Mouse (Mus musculus): ENCODE measurements at regions not wholly inside any gene's neighbourhood (a gene's known extent, or its start where the extent isn't known, plus 50 kb on each side); places are given as distances from the start of the nearest gene placed in this dataset.

GRCm38 (mm10) chr1:177336436-177336835, 78.4 kb upstream of the Akt3 start:
- no peak for DNase-seq (ENCODE audit: low read depth, low spot score)

DNA sequence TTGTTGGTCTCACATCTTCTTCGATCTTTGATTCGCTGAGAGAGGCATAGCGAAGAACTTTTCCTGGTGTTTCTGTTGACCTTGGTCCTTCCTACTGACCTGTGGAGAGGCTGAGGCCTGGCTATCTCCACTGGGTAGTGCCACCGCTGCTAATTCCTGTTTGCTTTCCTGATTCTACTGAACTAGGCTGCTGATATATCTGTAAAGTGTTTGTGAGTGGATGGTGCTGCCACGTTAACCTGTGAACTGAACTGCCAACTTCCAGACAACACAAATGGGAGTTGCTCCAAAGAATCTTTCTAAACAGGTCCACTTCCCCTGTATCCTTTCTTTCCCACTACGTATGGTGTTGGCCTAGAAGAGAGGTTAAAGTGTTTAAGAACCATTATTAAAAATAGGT, 78.0 kb upstream of the Akt3 start:
- no peak for DNase-seq (ENCODE audit: low read depth, low spot score)

GRCm38 (mm10) chr1:177323366-177323765, 65.4 kb upstream of the Akt3 start:
- no peak for DNase-seq (ENCODE audit: low read depth, low spot score)

DNA sequence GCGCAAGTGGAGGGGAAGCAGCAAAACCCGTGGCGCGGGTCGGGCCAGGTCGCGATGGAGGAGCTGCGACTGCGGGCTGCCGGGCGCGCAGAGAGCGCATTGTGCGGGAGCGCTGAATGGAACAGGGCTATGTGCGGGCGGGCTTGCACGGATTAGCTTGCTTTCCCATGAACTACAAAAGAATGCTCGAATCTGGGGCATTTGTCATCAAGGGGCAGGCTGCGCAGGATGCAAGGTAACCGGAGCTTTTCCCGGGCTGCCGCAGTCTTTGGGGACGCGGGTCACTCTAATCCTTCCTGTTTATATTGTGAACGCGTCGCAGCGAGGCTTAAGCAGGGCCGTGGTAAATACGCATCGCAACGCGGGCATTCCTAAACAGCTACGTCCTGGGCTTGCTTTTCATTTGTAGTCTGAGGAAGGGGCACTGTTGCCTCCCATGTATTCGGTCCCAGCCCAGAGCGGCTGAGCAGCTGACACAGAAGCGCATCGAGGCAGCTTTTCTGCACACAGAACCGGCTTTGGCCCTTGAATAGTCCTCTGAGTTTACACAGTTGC, 64.8 kb upstream of the Akt3 start:
- no peak for DNase-seq (ENCODE audit: low read depth, low spot score)

DNA sequence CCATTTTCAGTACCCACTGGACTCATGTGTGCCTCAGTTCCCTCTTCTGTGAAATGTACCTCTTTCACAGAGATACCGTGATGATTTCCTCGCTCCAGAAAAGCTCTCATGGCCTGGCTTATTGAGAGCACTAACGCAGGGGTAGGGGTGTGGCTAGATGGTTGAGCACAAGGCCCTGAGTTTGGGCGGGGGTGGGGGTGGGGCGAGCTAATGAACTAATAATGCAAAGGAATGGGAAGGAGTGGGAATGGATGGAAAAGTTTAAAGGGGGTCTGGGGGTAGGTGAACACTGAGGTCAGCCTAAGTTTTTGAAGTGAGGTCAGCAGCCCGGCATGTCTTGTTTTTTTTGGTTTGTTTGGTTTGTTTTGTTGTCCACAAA, 64.3 kb upstream of the Akt3 start:
- DNase-seq (ENCODE audit: low read depth, low spot score), result no peak

GRCm38 (mm10) chr1:177321655-177322306, 63.8 kb upstream of the Akt3 start:
- DNase-seq (ENCODE audit: low read depth, low spot score), result no peak

DNA sequence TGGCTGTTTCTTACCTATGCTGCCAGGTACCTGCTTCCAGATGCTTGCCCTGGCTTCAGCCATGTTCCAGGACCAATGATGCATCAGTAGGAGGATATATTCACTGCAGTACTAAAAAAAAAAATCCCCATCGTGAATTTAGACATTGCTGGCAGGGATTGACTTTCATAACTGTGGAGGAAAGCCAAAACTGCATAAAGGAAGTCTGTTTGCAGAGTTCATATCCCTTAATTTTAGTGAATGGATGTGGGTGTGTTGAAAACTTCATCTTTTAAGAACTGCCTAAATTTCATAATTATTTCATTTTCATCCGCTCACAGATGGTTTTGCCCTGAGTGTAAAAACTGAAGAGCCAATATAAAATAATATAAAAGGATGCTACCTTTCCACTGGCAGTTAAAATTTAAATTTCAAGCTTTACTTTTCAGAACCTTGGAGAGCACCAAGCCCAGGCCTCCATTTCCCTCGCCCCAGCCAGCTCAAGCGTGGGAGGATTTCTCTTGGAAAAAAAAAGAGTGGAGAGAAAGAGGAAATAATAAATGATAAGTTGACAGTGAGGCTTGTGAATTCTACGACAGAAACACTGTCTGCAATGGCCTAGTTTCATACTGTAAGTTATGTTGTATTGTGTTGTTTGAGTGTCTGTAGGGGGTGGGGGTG, 50.3 kb upstream of the Akt3 start:
- no peak for DNase-seq (ENCODE audit: low read depth, low spot score)

All from WW6 (cell line).